Mouse (Mus musculus): ENCODE data around the gene Prr15l.

DNA sequence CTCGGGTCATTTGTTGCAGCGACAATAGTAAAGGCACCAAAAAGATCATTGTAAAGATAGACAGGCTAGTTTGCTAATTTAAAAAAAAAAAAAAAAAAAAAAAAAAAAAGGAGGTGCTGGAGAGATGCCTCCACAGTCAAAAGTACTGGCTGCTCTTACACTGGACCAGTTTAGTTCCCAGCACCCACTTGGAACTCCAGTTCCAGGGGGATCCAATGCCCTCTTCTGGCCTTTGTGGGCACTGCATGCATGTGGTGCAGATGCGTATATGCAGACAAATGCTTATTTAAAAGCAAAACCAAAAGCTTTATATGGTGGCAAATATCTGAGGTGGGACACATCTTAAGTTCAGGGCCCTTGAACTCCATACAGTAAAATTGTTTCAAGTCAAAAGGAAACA lies 22.9 kb downstream of the Prr15l start:
- peak; percentile 33; the same call in 1 of the 2 replicates for TF ChIP-seq CTCF (IDR thresholded peaks at IDR 0.05; ENCODE audit: extremely low read depth, insufficient read length, insufficient replicate concordance, low read depth, low read length)
- no peak for TF ChIP-seq POLR2A (IDR thresholded peaks at IDR 0.05; ENCODE audit: low read depth, low read length)

Measured in small intestine, adult 2 months (tissue).